Mouse (Mus musculus): ENCODE data around the gene Sympk. TPM values are rescaled to one million over a fixed set of nuclear protein-coding genes. Genes with fewer than 3 reads are reported as not detected.

Gene Sympk
- total and polyA plus RNA-seq, 3 experiments: 43.7 to 141 (median 111) TPM

DNA sequence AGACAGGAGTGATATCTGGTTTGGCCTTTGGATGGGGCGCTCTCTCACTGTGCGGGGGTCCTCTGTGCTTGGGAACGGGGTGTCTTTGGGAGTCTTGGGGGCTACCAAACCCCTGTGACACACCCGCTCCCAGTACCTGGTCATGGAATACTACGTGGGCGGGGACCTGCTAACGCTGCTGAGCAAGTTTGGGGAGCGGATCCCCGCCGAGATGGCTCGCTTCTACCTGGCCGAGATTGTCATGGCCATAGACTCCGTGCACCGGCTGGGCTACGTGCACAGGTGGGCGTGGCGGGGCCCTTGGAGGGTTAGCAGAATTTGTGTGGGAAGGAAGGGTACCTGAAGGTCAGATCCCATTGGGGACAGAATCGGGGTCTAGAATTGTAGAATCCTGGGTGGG lies 62.6 kb downstream of the Sympk start:
- Histone ChIP-seq H3K9ac (ENCODE audit: insufficient read depth, low read depth) (no peak overlapping the region), H3K27me3 (replicated peaks) (peaks cover 85% of the 10 kb centered on the region), H3K27ac (ENCODE audit: insufficient read depth, low read depth) (no peak overlapping the region), H3K36me3 (replicated peaks in 1 of 2; ENCODE audit: control insufficient read depth in 1 of 2, insufficient read depth in 1 of 2, low read length in 1 of 2) (no peaks in the 10 kb centered on the region), H3K9me3 (replicated peaks; ENCODE audit: low read length) (no peaks in the 10 kb centered on the region), H3K4me1 (ENCODE audit: control insufficient read depth in 1 of 2, insufficient read depth in 2 of 2) (peaks cover 20 to 49% of the 10 kb centered on the region in 2 experiments), H3K4me2 (ENCODE audit: insufficient read depth, low read depth, poor library complexity, severe bottlenecking) (peak overlapping the region; percentile 79), H3K79me2 (replicated peaks; ENCODE audit: control insufficient read depth, extremely low read depth, insufficient read depth, poor library complexity, severe bottlenecking) (no peaks in the 10 kb centered on the region), H3K4me3 (replicated peaks in 1 of 3; ENCODE audit: low read depth in 2 of 3, low read length in 2 of 3, poor library complexity in 1 of 3) (no peak overlapping the region)
- in situ Hi-C loops (cut with MboI; ENCODE audit: low pct_ligation_motif_present, low pct_unique_long_range_greater_than_20kb, low sequenced_read_pairs) (no loop called here), dilution Hi-C loops (cut with MboI; ENCODE audit: extremely low pct_ligation_motif_present, extremely low pct_unique_long_range_greater_than_20kb, low sequenced_read_pairs) (no loop called here)
- TF ChIP-seq MAZ (IDR thresholded peaks at IDR 0.05; ENCODE audit: low read depth, low read length) (no peak), ZNF384 (IDR thresholded peaks at IDR 0.05; ENCODE audit: low read depth, low read length) (no peak), E2F4 (IDR thresholded peaks at IDR 0.05; ENCODE audit: insufficient replicate concordance, low read depth, low read length) (no peak), IRF4 (IDR thresholded peaks at IDR 0.05; ENCODE audit: low read depth, low read length) (no peak), ZKSCAN1 (IDR thresholded peaks at IDR 0.05; ENCODE audit: borderline replicate concordance, low read depth, low read length) (no peak), MEF2A (IDR thresholded peaks at IDR 0.05; ENCODE audit: borderline replicate concordance, low read depth, low read length) (no peak), NELFE (IDR thresholded peaks at IDR 0.05; ENCODE audit: low read depth, low read length) (no peak), MYC (IDR thresholded peaks at IDR 0.05; ENCODE audit: low read depth, low read length) (no peak), HCFC1 (IDR thresholded peaks at IDR 0.05; ENCODE audit: low read depth, low read length) (no peak), SIN3A (IDR thresholded peaks at IDR 0.05; ENCODE audit: low read length) (no peak), GABPA (IDR thresholded peaks at IDR 0.05; ENCODE audit: insufficient replicate concordance, low read depth, low read length) (no peak), RCOR1 (conservative IDR thresholded peaks at IDR 0.05; ENCODE audit: low read depth, low read length) (no peak), KAT2A (IDR thresholded peaks at IDR 0.05; ENCODE audit: insufficient replicate concordance, low read length) (no peak), ETS1 (conservative IDR thresholded peaks at IDR 0.05; ENCODE audit: low read depth, low read length) (no peak)
- no peak for DNase-seq (ENCODE audit: extremely low read depth)

- no peaks in the 10 kb centered on the region for H3K36me3 ChIP-seq (replicated peaks in 1 of 2; ENCODE audit: control insufficient read depth in 1 of 2, insufficient read depth in 1 of 2, low read length in 1 of 2)
- H3K4me2 ChIP-seq (ENCODE audit: insufficient read depth, low read depth, poor library complexity, severe bottlenecking): no peak overlapping the region
- no peak overlapping the region for H3K4me3 ChIP-seq (replicated peaks in 1 of 3; ENCODE audit: low read depth in 2 of 3, low read length in 2 of 3, poor library complexity in 1 of 3)
- H3K9ac ChIP-seq (ENCODE audit: insufficient read depth, low read depth): no peak overlapping the region
- H3K9me3 ChIP-seq (replicated peaks; ENCODE audit: low read length): no peaks in the 10 kb centered on the region
- DNase-seq (ENCODE audit: extremely low read depth): peak; percentile 66
- peaks cover 21 to 43% of the 10 kb centered on the region in 2 experiments for H3K4me1 ChIP-seq (ENCODE audit: control insufficient read depth in 1 of 2, insufficient read depth in 2 of 2)
- no peak overlapping the region for H3K27ac ChIP-seq (ENCODE audit: insufficient read depth, low read depth)
- peaks cover 77% of the 10 kb centered on the region for H3K27me3 ChIP-seq (replicated peaks)
- in situ Hi-C loops (cut with MboI; ENCODE audit: low pct_ligation_motif_present, low pct_unique_long_range_greater_than_20kb, low sequenced_read_pairs) (no loop called here), dilution Hi-C loops (cut with MboI; ENCODE audit: extremely low pct_ligation_motif_present, extremely low pct_unique_long_range_greater_than_20kb, low sequenced_read_pairs) (no loop called here)
- no peaks in the 10 kb centered on the region for H3K79me2 ChIP-seq (replicated peaks; ENCODE audit: control insufficient read depth, extremely low read depth, insufficient read depth, poor library complexity, severe bottlenecking)
- no peak for TF ChIP-seq ETS1 (conservative IDR thresholded peaks at IDR 0.05; ENCODE audit: low read depth, low read length)
- TF ChIP-seq CHD2 (IDR thresholded peaks at IDR 0.05; ENCODE audit: low read length): no peak
- TF ChIP-seq RAD21 (IDR thresholded peaks at IDR 0.05; ENCODE audit: low read depth, low read length): peak; percentile 74
- TF ChIP-seq MEF2A (IDR thresholded peaks at IDR 0.05; ENCODE audit: borderline replicate concordance, low read depth, low read length): no peak
- TF ChIP-seq RCOR1 (conservative IDR thresholded peaks at IDR 0.05; ENCODE audit: low read depth, low read length): no peak
- TF ChIP-seq USF2 (conservative IDR thresholded peaks at IDR 0.05; ENCODE audit: low read depth, low read length): no peak
- TF ChIP-seq JUND (conservative IDR thresholded peaks at IDR 0.05; ENCODE audit: low read depth, low read length): no peak
- TF ChIP-seq MXI1 (IDR thresholded peaks at IDR 0.05; ENCODE audit: low read depth, low read length): no peak
- no peak for TF ChIP-seq ZKSCAN1 (IDR thresholded peaks at IDR 0.05; ENCODE audit: borderline replicate concordance, low read depth, low read length)
- no peak for TF ChIP-seq ZNF384 (IDR thresholded peaks at IDR 0.05; ENCODE audit: low read depth, low read length)
- no peak for TF ChIP-seq PAX5 (IDR thresholded peaks at IDR 0.05; ENCODE audit: low read length)
- peak; percentile 88 for TF ChIP-seq SMC3 (IDR thresholded peaks at IDR 0.05; ENCODE audit: low read depth, low read length)
- TF ChIP-seq TCF12 (IDR thresholded peaks at IDR 0.05; ENCODE audit: low read depth, low read length): no peak
- TF ChIP-seq IRF4 (IDR thresholded peaks at IDR 0.05; ENCODE audit: low read depth, low read length): no peak
- peak; percentile 56 to 94 for TF ChIP-seq CTCF (conservative IDR thresholded peaks at IDR 0.05 in 1 of 2, IDR thresholded peaks at IDR 0.05 in 1 of 2; ENCODE audit: low read depth in 2 of 2, low read length in 2 of 2)
- TF ChIP-seq TBP (conservative IDR thresholded peaks at IDR 0.05; ENCODE audit: low read depth, low read length): no peak
- no peak for TF ChIP-seq GABPA (IDR thresholded peaks at IDR 0.05; ENCODE audit: insufficient replicate concordance, low read depth, low read length)
- no peak for TF ChIP-seq MYC (IDR thresholded peaks at IDR 0.05; ENCODE audit: low read depth, low read length)
- no peak for TF ChIP-seq CHD1 (IDR thresholded peaks at IDR 0.05; ENCODE audit: low read depth, low read length)
These were observed 64.6 kb downstream of the Sympk start for GRCm38 (mm10) chr7:19088813-19089212.

Data from CH12.LX (cell line).